Mouse (Mus musculus) liver, postnatal 0 days (tissue): ENCODE measurements around the gene Usp32. TPM values are rescaled to one million over a fixed set of nuclear protein-coding genes. Genes with fewer than 3 reads are reported as not detected.

Experiments
- ATAC-seq: fragments of 200-750 bp; cut with Nextera tagmentation; 2 replicates; pipeline ENCODE4 v1.8.0; 2017; ENCODE audit warnings: mild to moderate bottlenecking, moderate library complexity
- DNase-seq: peaks from one replicate; pipeline ENCODE4 v3.0.0-alpha.2; 2016
- H3K27ac ChIP-seq: fragments of 300-500 bp; sonication (generic); 2 replicates; pipeline ENCODE4 v1.5.1; 2014; ENCODE audit warnings: antibody characterized with exemption, moderate library complexity, mild to moderate bottlenecking, low read depth
- H3K27me3 ChIP-seq: fragments of 300-500 bp; sonication (generic); 2 replicates; pipeline ENCODE4 v1.6.1; 2014; ENCODE audit warnings: low read length, control low read depth, mixed read lengths; ENCODE audit not compliant: insufficient read depth
- H3K36me3 ChIP-seq: fragments of 300-500 bp; sonication (generic); replicated peaks from 2 replicates; pipeline ENCODE4 v1.6.1; 2014; ENCODE audit warnings: mild to moderate bottlenecking, control low read depth, low read length, moderate library complexity, mixed read lengths; ENCODE audit not compliant: insufficient read depth
- H3K4me1 ChIP-seq: fragments of 300-500 bp; sonication (generic); 2 replicates; pipeline ENCODE4 v1.6.1; 2014; ENCODE audit warnings: antibody characterized with exemption, mild to moderate bottlenecking, control low read depth; ENCODE audit not compliant: insufficient read depth
- H3K4me2 ChIP-seq: fragments of 300-500 bp; sonication (generic); 2 replicates; pipeline ENCODE4 v1.6.1; 2014; ENCODE audit warnings: low read depth, mild to moderate bottlenecking, low read length, moderate library complexity, mixed read lengths
- H3K4me3 ChIP-seq: fragments of 300-500 bp; sonication (generic); 2 replicates; pipeline ENCODE4 v1.5.1; 2014; ENCODE audit warnings: low read depth, low read length
- H3K9ac ChIP-seq: fragments of 300-500 bp; sonication (generic); replicated peaks from 2 replicates; pipeline ENCODE4 v1.6.1; 2014; ENCODE audit warnings: mild to moderate bottlenecking, moderate library complexity
- H3K9me3 ChIP-seq: fragments of 300-500 bp; sonication (generic); 2 replicates; pipeline ENCODE4 v1.6.1; 2016; ENCODE audit warnings: mild to moderate bottlenecking, control low read depth, low read length, mixed read lengths
- CTCF ChIP-seq: sonication (generic); IDR thresholded peaks from 2 replicates; pipeline ENCODE4 v1.5.1; 2016; ENCODE audit warnings: antibody characterized with exemption, low read depth
- EP300 ChIP-seq: IDR thresholded peaks from 2 replicates; pipeline ENCODE4 v1.6.1; 2016; ENCODE audit warnings: antibody characterized with exemption, low read depth, mild to moderate bottlenecking
- WGBS: fragments of 180-500 bp; shearing (Covaris S2); extraction: QIAGEN DNeasy Blood & Tissue Kit; methylation state at CpG from one replicate; pipeline ENCODE4 v1.1.7; 2014; ENCODE audit not compliant: insufficient replicate concordance; 5-methylcytosine and 5-hydroxymethylcytosine counted together
- polyA plus RNA-seq: library from polyadenylated mRNA; unstranded; fragments of >200 nt; fragmentation: Nextera tagmentation; extraction: Ambion mirVana; gene quantifications from 2 replicates; pipeline ENCODE4 v1.2.1, GENCODE M21; 2015

The Usp32 gene
- polyA plus RNA-seq, 1 experiment from 2014 or later, result 6.1 TPM

- ATAC-seq (no peak), DNase-seq (no peak)
- Histone ChIP-seq H3K27ac (peak overlapping the region; percentile 64), H3K9ac (no peak overlapping the region), H3K36me3 (no peaks in the 10 kb centered on the region; the same call in none of the 2 replicates), H3K4me2 (no peak overlapping the region), H3K27me3 (no peaks in the 10 kb centered on the region), H3K9me3 (no peaks in the 10 kb centered on the region), H3K4me1 (peaks cover 25% of the 10 kb centered on the region), H3K4me3 (no peak overlapping the region)
- TF ChIP-seq EP300, result no peak
- no peak for TF ChIP-seq CTCF
Observed at GRCm38 (mm10) chr11:85109957-85110356, 30.0 kb downstream of the Usp32 start.

- Histone ChIP-seq H3K4me3 (no peak overlapping the region), H3K4me2 (peak overlapping the region; percentile 46; the same call in 1 of the 2 replicates), H3K36me3 (peaks cover 11% of the 10 kb centered on the region), H3K9ac (no peak overlapping the region), H3K4me1 (peaks cover 21% of the 10 kb centered on the region), H3K27ac (peak overlapping the region; percentile 95), H3K27me3 (no peaks in the 10 kb centered on the region), H3K9me3 (no peaks in the 10 kb centered on the region)
- no peak for DNase-seq
- WGBS, result 47% methylated on average over 3 of the region's 3 CpGs
- TF ChIP-seq EP300, result peak; percentile 99
- TF ChIP-seq CTCF, result no peak
- ATAC-seq, result peak; percentile 94
Observed at GRCm38 (mm10) chr11:85107217-85107616, 32.7 kb downstream of the Usp32 start.

- no peaks in the 10 kb centered on the region for H3K27me3 ChIP-seq
- no peak overlapping the region; the same call in 1 of the 2 replicates for H3K9ac ChIP-seq
- H3K36me3 ChIP-seq, result peaks cover 11% of the 10 kb centered on the region
- H3K4me2 ChIP-seq, result peak overlapping the region; percentile 3; the same call in 1 of the 2 replicates
- DNase-seq (no peak), ATAC-seq (no peak)
- no peaks in the 10 kb centered on the region for H3K9me3 ChIP-seq
- H3K4me3 ChIP-seq, result no peak overlapping the region
- TF ChIP-seq EP300 (peak; percentile 66), CTCF (no peak)
- H3K4me1 ChIP-seq, result peaks cover 20% of the 10 kb centered on the region
- H3K27ac ChIP-seq, result peak overlapping the region; percentile 95
- WGBS, result 72% methylated on average over 2 of the region's 2 CpGs
Observed at GRCm38 (mm10) chr11:85105836-85106235, 34.1 kb downstream of the Usp32 start.

- DNase-seq, result no peak
- 44% methylated on average over 2 of the region's 2 CpGs for WGBS
- Histone ChIP-seq H3K4me3 (no peak overlapping the region), H3K36me3 (peaks cover 21% of the 10 kb centered on the region), H3K4me1 (peaks cover 19% of the 10 kb centered on the region), H3K27me3 (no peaks in the 10 kb centered on the region), H3K9me3 (no peaks in the 10 kb centered on the region), H3K27ac (peak overlapping the region; percentile 56), H3K9ac (no peak overlapping the region), H3K4me2 (no peak overlapping the region)
- TF ChIP-seq EP300 (no peak), CTCF (no peak)
- peak; percentile 59; the same call in 1 of the 2 replicates for ATAC-seq
Observed at GRCm38 (mm10) chr11:85103763-85104162, 36.2 kb downstream of the Usp32 start.

GRCm38 (mm10) chr11:85095116-85095515 lies 44.8 kb downstream of the Usp32 start:
- Histone ChIP-seq H3K9me3 (no peaks in the 10 kb centered on the region), H3K4me1 (peaks cover 4% of the 10 kb centered on the region; the same call in 1 of the 2 replicates), H3K9ac (no peak overlapping the region), H3K4me3 (no peak overlapping the region), H3K4me2 (no peak overlapping the region), H3K36me3 (peaks cover 18% of the 10 kb centered on the region; the same call in 1 of the 2 replicates), H3K27ac (no peak overlapping the region), H3K27me3 (no peaks in the 10 kb centered on the region)
- TF ChIP-seq EP300 (no peak), CTCF (no peak)
- DNase-seq (no peak), ATAC-seq (no peak)
- WGBS, result 81% methylated on average over 5 of the region's 5 CpGs

GRCm38 (mm10) chr11:85086253-85086652 lies 53.7 kb downstream of the Usp32 start:
- Histone ChIP-seq H3K4me1 (no peaks in the 10 kb centered on the region; the same call in 1 of the 2 replicates), H3K27ac (no peak overlapping the region), H3K4me3 (no peak overlapping the region), H3K4me2 (no peak overlapping the region), H3K9ac (no peak overlapping the region), H3K9me3 (no peaks in the 10 kb centered on the region), H3K27me3 (no peaks in the 10 kb centered on the region), H3K36me3 (peaks cover 23% of the 10 kb centered on the region)
- no peak for TF ChIP-seq EP300
- DNase-seq (no peak), ATAC-seq (no peak)

GRCm38 (mm10) chr11:85067871-85068270 lies 72.1 kb downstream of the Usp32 start:
- no peak for DNase-seq
- Histone ChIP-seq H3K4me2 (no peak overlapping the region), H3K4me1 (no peaks in the 10 kb centered on the region), H3K36me3 (peaks cover 21% of the 10 kb centered on the region; the same call in 1 of the 2 replicates), H3K9ac (no peak overlapping the region), H3K9me3 (no peaks in the 10 kb centered on the region), H3K4me3 (no peak overlapping the region), H3K27me3 (no peaks in the 10 kb centered on the region), H3K27ac (no peak overlapping the region)
- no peak for ATAC-seq
- 95% methylated on average over 4 of the region's 4 CpGs for WGBS
- TF ChIP-seq CTCF (no peak), EP300 (no peak)
